Mouse (Mus musculus) hindbrain, postnatal 0 days (tissue): ENCODE results near the gene Kcnq1. TPM values are rescaled to one million over a fixed set of nuclear protein-coding genes. Genes with fewer than 3 reads are reported as not detected.

Experiments used
- ATAC-seq: fragments of 200-750 bp; cut with Nextera tagmentation; 2 replicates; pipeline ENCODE4 v1.8.0; 2017; ENCODE audit warnings: mild to moderate bottlenecking, moderate TSS enrichment, moderate library complexity
- DNase-seq: peaks from one replicate; pipeline ENCODE4 v3.0.0-alpha.2; 2015; ENCODE audit warnings: low spot score
- H3K27ac ChIP-seq: fragments of 300-500 bp; sonication (generic); 2 replicates; pipeline ENCODE4 v1.5.1; 2014; ENCODE audit warnings: mild to moderate bottlenecking
- H3K27me3 ChIP-seq: fragments of 300-500 bp; sonication (generic); 2 replicates; pipeline ENCODE4 v1.6.1; 2014; ENCODE audit warnings: low read length, mixed read lengths; ENCODE audit not compliant: insufficient read depth
- H3K36me3 ChIP-seq: fragments of 300-500 bp; sonication (generic); 2 replicates; pipeline ENCODE4 v1.6.1; 2014; ENCODE audit warnings: low read length, mixed read lengths; ENCODE audit not compliant: insufficient read depth
- H3K4me1 ChIP-seq: fragments of 300-500 bp; sonication (generic); 2 replicates; pipeline ENCODE4 v1.6.1; 2014; ENCODE audit warnings: antibody characterized with exemption, low read length, mixed read lengths; ENCODE audit not compliant: insufficient read depth
- H3K4me2 ChIP-seq: fragments of 300-500 bp; sonication (generic); 2 replicates; pipeline ENCODE4 v1.6.1; 2014; ENCODE audit warnings: low read depth, mild to moderate bottlenecking, low read length, moderate library complexity, mixed read lengths
- H3K4me3 ChIP-seq: fragments of 300-500 bp; sonication (generic); 2 replicates; pipeline ENCODE4 v1.5.1; 2014; ENCODE audit warnings: low read length
- H3K9ac ChIP-seq: fragments of 300-500 bp; sonication (generic); replicated peaks from 2 replicates; pipeline ENCODE4 v1.6.1; 2014; ENCODE audit warnings: mild to moderate bottlenecking, low read length, moderate library complexity, mixed read lengths
- H3K9me3 ChIP-seq: fragments of 300-500 bp; sonication (generic); 2 replicates; pipeline ENCODE4 v1.6.1; 2016; ENCODE audit warnings: low read length, mixed read lengths
- CTCF ChIP-seq: IDR thresholded peaks from 2 replicates; pipeline ENCODE4 v1.5.1; 2016; ENCODE audit warnings: antibody characterized with exemption, control low read depth, low read depth
- WGBS: fragments of 180-500 bp; shearing (Covaris S2); extraction: QIAGEN DNeasy Blood & Tissue Kit; methylation state at CpG from one replicate; pipeline ENCODE4 v1.1.7; 2014; 5-methylcytosine and 5-hydroxymethylcytosine counted together
- polyA plus RNA-seq: library from polyadenylated mRNA; unstranded; fragments of >200 nt; fragmentation: Nextera tagmentation; extraction: Ambion mirVana; gene quantifications from 2 replicates; pipeline ENCODE4 v1.2.1, GENCODE M21; 2015
- total RNA-seq: library from RNA; depleted of rRNA; stranded (reverse); fragments of >200 nt; gene quantifications from 2 replicates; pipeline ENCODE4 v1.2.3, GENCODE M21; 2014

Kcnq1 gene
- total and polyA plus RNA-seq, 2 experiments from 2014 or later: 1.4 to 1.9 TPM

DNA sequence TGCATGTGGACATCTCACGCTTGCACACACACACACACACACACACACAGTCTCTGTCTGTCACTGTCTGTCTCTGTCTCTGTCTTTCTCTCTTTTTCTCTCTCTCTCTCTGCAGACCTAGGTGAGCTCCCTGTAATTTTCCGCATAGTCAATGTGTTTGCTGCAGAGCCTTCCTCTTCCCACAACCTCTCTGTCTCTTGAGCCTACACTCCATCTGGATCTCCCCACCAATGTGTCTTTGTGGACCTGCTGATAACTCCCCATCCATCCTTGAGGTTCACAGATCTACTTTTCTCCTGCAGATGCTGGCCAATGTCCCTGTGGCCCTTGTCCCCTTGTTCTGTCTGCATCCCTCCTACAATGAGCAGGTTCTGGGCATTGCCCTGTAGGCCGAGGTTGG, 194.5 kb downstream of the Kcnq1 start:
- DNase-seq (no peak), ATAC-seq (no peak)
- no peaks in the 10 kb centered on the region for H3K36me3 ChIP-seq
- H3K4me1 ChIP-seq: no peaks in the 10 kb centered on the region; the same call in 1 of the 2 replicates
- 93% methylated on average over 3 of the region's 3 CpGs for WGBS
- no peak overlapping the region for H3K4me3 ChIP-seq
- no peak for TF ChIP-seq CTCF
- H3K9me3 ChIP-seq: 0 out of 2 replicates have a peak, but pooled peaks cover 2% of the 10 kb centered on the region
- H3K27ac ChIP-seq: no peak overlapping the region
- H3K4me2 ChIP-seq: no peak overlapping the region
- H3K27me3 ChIP-seq: no peaks in the 10 kb centered on the region
- H3K9ac ChIP-seq: no peak overlapping the region

DNA sequence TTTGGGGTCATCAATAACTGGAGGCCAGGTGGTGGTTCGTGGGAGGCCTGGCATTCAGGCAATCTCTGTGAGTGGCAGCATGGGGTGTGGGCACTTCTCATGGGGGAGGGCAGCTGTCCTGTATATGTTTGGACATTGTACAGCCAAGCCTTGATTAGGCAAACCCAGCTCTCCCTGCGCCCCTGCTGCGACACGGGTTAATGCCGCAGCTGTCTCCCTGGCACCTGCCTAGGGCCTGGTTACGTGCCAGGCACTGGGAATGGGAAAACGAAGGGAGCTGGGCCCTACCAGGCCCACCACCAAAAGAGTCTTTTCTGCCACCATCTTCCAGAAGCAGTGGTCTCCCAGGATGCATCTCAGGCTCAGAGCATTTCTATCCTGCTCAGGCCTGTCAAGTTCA, 196.0 kb downstream of the Kcnq1 start:
- H3K4me3 ChIP-seq: no peak overlapping the region
- H3K9me3 ChIP-seq: no peaks in the 10 kb centered on the region
- H3K4me2 ChIP-seq: no peak overlapping the region
- DNase-seq (peak; percentile 48), ATAC-seq (no peak; the same call in 1 of the 2 replicates)
- H3K27me3 ChIP-seq: no peaks in the 10 kb centered on the region
- H3K4me1 ChIP-seq: no peaks in the 10 kb centered on the region; the same call in 1 of the 2 replicates
- 57% methylated on average over 7 of the region's 7 CpGs for WGBS
- no peak for TF ChIP-seq CTCF
- no peaks in the 10 kb centered on the region for H3K36me3 ChIP-seq
- H3K9ac ChIP-seq: no peak overlapping the region
- no peak overlapping the region for H3K27ac ChIP-seq

DNA sequence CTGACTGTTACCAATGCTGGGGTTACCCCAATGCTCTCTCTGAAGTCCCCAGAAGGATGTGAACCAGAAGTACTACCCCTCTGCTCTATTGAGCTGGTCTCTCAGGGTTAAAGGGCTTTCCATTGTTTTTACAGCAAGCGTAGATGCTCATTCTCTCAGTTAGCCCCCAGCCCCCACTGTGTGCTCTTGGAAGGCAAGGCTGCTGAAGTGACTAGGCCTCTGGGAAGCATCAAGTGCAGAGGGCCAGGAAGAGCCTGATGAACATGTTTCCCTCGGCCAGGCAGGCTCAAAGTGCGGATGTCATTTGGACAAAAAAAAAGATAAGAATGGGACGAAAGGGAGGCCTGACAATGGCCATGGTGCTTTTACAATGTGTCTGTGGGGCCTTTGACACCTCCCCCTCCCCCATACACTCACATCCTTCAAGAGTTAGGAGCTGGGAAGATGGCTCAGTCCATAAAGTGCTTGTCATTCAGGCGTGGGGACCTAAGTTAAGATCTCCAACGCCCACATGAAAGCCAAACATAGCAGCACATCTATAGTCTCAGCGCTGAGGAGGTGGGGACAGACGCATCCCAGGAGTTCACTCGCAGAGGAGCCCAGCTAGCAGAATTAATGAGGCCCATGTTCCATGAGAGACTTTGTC, 196.6 kb downstream of the Kcnq1 start:
- DNase-seq: no peak
- Histone ChIP-seq H3K4me2 (no peak overlapping the region), H3K4me1 (no peaks in the 10 kb centered on the region; the same call in 1 of the 2 replicates), H3K4me3 (no peak overlapping the region), H3K9ac (no peak overlapping the region), H3K27me3 (no peaks in the 10 kb centered on the region), H3K36me3 (no peaks in the 10 kb centered on the region), H3K9me3 (no peaks in the 10 kb centered on the region), H3K27ac (no peak overlapping the region)
- 52% methylated on average over 9 of the region's 9 CpGs for WGBS
- TF ChIP-seq CTCF: no peak
- no peak for ATAC-seq

DNA sequence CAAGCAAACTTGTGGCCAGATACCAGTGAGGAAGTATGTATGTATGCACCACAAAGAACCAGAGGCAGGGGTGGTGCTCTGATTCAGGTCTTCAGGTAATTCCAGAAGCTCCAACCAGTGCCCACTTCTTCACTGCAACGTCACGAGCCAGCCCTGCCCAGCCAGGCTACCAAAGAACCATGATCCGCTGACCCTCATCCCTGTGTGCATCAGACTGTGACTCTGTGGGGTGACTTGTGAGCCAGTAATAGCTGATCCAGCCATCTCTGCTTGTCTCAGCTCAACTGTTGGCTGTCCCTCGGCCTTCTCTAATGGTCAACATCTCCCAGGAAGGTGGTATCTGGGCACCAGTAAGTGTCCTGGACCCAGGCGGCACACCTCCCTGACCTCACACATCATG, 197.4 kb downstream of the Kcnq1 start:
- Histone ChIP-seq H3K4me3 (no peak overlapping the region), H3K4me1 (no peaks in the 10 kb centered on the region; the same call in 1 of the 2 replicates), H3K9ac (no peak overlapping the region), H3K27me3 (no peaks in the 10 kb centered on the region), H3K4me2 (no peak overlapping the region), H3K36me3 (no peaks in the 10 kb centered on the region), H3K27ac (no peak overlapping the region), H3K9me3 (no peaks in the 10 kb centered on the region)
- no peak for TF ChIP-seq CTCF
- DNase-seq (no peak), ATAC-seq (no peak)
- WGBS: 95% methylated on average over 5 of the region's 5 CpGs

DNA sequence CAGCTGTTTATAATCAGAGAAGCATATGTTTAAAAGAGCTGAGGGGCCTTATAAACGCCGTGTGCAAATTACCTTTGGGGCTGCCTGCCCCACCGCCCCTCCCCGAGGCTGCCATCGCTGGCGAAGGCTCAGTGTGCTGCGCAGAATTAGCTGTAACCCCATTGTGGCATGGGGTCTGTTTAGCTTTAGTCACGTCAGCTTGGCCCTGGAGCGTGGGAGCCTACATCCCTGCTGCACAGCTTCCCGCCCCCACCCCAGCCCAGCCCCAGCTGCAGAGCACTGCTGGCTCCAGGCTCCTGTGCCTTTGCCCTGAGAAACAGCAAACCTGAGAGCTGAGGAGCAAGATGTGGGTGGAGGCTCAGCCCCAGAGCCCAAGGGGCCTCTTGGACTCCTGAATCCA, 199.6 kb downstream of the Kcnq1 start:
- Histone ChIP-seq H3K4me1 (no peaks in the 10 kb centered on the region; the same call in 1 of the 2 replicates), H3K9ac (no peak overlapping the region), H3K4me3 (no peak overlapping the region), H3K27ac (no peak overlapping the region), H3K27me3 (no peaks in the 10 kb centered on the region), H3K9me3 (no peaks in the 10 kb centered on the region), H3K4me2 (no peak overlapping the region), H3K36me3 (no peaks in the 10 kb centered on the region)
- ATAC-seq: no peak
- 41% methylated on average over 10 of the region's 10 CpGs for WGBS
- no peak for TF ChIP-seq CTCF
- DNase-seq: no peak

DNA sequence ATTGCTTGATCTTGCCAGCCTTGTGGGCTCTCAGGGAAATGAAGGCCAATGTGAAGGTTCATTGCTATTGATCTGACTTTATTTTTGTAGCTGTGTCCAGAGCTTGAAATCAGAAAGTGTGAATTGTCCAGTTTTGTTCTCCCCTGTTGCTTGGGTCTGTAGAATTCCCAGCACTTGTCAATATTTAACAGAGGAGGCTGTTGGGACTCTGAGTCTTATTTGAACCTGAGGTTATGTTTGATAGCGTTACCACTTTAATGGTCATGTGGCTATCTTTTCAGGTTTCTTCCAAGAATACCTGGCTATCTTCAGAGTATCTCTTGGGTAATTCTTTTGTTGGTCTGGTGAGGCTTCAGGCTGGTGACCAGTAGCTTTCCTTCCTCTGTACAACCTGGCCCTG, 201.8 kb downstream of the Kcnq1 start:
- Histone ChIP-seq H3K9ac (no peak overlapping the region), H3K27me3 (no peaks in the 10 kb centered on the region), H3K9me3 (no peaks in the 10 kb centered on the region), H3K4me2 (no peak overlapping the region), H3K4me1 (no peaks in the 10 kb centered on the region; the same call in 1 of the 2 replicates), H3K4me3 (no peak overlapping the region), H3K36me3 (no peaks in the 10 kb centered on the region), H3K27ac (no peak overlapping the region)
- 90% methylated on average over 1 of the region's 1 CpGs for WGBS
- DNase-seq: no peak
- no peak for TF ChIP-seq CTCF
- no peak for ATAC-seq

DNA sequence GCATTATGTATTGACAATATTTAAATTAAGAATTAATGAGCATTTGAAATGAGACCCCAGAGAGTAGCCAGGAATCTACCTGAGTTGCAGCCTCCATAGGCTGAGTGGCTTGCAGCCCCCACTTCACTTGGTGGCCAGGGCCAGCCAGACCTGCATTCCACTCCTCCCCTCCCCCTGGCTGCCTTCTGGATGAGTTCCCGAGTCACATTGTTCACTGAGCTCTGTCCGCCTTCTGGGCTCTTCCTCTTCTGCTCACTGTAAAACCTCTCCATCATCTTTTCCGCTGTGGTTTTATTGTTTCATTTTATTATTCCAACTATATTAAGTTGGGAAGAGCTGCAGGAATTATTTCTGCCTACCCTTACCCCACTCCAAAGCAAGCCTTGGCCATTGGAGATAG, 204.1 kb downstream of the Kcnq1 start:
- WGBS: 62% methylated on average over 3 of the region's 3 CpGs

More for the DNA sequence above, 204.1 kb downstream of the Kcnq1 start:
- no peak overlapping the region for H3K27ac ChIP-seq
- H3K9ac ChIP-seq: no peak overlapping the region
- H3K4me3 ChIP-seq: no peak overlapping the region
- ATAC-seq: no peak
- no peaks in the 10 kb centered on the region for H3K9me3 ChIP-seq
- H3K27me3 ChIP-seq: no peaks in the 10 kb centered on the region
- DNase-seq: no peak
- no peaks in the 10 kb centered on the region for H3K36me3 ChIP-seq
- no peak for TF ChIP-seq CTCF
- no peaks in the 10 kb centered on the region; the same call in 1 of the 2 replicates for H3K4me1 ChIP-seq
- H3K4me2 ChIP-seq: no peak overlapping the region
